Mouse (Mus musculus) effector memory CD4-positive, alpha-beta T cell, adult 5 months (primary cell): ENCODE measurements around the gene Gm45233. TPM values are rescaled to one million over a fixed set of nuclear protein-coding genes. Genes with fewer than 3 reads are reported as not detected.

Experiments
- polyA plus RNA-seq: library from polyadenylated mRNA; unstranded; fragments of 100-300 nt; shearing (Covaris generic); gene quantifications from one replicate; pipeline ENCODE4 v1.2.1, GENCODE M21; 2017

Gene Gm45233
- polyA plus RNA-seq: 0.50 TPM

DNA sequence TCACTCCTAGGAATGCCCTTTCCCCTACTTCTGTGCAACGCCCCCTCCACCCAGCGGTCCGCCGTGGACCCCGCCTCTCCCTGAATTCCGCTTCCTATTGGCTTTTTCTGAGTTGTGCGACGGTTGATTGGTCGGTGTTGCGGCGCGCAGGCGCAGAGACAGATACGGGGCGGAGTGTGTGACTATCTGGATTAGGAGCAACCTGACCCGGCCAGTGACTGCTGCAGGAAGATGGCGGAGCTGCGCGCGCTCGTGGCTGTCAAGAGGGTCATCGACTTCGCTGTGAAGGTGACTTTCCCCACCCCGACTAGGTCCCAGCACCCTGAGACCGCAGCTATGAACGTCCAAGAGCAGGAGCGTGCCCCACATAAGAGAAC lies at the start of gene Gm45233, which contains the start of gene Etfb:
Gm45233 (plus strand) TSS at position 212 of the 377 bp plus-strand sequence.
Etfb (plus strand) TSS at position 167 of the 377 bp plus-strand sequence.

DNA sequence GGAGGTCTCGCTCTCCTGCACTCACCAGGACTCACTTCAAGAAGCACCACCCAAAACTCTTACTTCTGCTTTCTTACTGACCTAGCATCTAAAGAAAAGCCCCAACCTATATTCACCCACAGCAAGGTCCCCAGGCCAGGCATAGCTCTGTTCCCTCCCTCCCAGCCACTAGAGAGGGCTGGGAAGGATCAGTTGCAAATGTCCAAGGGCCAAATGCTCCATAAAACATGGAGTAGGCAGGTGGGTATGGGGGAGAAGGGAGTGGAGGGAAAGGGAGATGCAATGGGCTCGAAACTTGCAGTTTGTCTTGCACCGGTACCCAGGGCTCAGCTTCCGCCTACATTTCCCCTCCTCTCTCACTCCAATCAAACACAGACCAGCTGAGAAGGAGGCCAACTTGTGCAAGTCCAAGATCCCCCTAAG lies 35.8 kb upstream of the Gm45233 start, which contains the start of gene Siglecg:
Siglecg (plus strand) TSS at position 74 of the 423 bp plus-strand sequence.

DNA sequence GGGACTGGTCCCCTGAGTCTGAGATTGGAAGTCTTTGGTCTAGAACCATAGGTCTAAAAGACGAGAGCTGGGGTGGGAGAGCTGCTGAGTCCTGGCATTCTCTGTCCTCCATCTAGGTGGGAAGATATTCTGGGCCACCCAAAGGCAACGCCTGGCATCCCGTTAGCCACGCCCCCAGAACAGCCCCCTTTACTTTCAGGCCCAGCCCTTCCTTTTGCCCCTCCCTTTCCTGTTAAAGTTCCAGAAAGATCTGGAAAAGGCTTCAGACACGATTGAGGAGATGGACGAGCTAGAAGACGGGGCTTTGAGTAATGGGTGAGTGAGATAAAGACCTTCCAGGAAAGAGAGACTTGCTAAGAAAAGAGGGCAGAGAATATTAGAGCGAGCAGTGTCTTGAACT lies 16.5 kb upstream of the Gm45233 start, which contains the start of gene Lim2:
Lim2 (plus strand) TSS at position 265 of the 400 bp plus-strand sequence.

DNA sequence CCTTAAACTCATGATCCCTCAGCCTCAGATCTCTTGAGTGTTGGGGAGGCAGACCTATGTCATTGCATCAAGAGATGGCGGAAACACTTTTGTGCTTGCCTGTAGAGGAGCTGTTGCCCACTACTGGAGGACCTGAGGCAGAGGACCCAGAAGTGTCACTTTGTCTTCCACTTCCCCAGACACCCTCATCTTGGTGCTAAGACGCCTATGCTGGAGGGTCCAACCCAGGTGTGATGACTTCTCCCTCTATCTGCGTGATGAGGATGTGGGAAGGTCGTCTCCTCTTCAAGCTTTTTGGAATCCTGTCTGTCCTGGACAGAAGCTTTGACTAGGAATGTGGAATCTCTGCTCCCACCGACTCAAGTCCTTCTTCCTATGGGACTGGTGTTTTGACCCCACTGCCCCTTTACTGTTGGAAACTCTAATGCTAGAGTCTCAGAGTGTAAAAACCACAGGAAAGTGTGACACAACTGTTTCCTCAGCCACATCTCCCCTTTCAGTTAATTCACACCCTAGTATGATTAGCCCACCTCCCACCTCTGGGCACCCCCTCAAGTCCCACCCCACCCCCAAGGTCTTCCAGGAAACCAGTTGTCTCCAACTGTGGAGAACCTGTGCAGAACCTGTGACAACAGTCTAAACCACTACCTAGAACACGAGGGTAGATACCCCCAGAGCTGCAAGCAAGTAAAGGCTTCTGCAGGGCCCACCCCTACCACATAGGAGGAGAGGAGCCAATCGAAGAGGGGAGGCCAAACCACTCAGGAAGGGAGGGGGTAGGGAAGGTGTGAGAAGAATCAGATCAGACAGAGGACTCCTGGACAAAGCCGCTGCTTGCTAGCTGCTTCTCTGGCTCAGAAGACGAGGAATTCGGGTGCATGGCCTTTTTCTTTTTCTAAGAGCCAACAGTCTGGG lies 7.3 kb upstream of the Gm45233 start, which contains the start of gene Nkg7:
Nkg7 (plus strand) TSS at position 733 of the 915 bp plus-strand sequence.

DNA sequence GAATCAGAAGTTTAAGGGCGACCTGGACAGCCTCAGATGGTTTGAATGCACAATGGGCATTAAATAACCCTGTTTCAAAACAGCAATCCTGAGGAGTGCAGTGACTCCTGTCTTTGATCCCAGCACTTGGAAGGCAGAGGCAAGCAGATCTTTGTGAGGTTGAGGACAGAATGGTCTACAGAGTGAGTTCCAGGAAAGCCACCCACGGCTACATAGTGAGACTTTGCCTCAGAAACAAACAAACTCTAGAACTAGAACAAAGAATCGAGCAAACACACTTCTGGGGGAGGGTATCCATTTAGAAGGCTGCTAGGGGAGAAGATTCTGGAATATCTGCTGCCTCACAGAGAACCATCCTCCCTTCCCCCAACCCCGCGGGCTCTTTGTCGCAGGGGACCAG lies 3.4 kb upstream of the Gm45233 start, which contains the start of gene Cldnd2:
Cldnd2 (plus strand) TSS at position 301 of the 400 bp plus-strand sequence.

DNA sequence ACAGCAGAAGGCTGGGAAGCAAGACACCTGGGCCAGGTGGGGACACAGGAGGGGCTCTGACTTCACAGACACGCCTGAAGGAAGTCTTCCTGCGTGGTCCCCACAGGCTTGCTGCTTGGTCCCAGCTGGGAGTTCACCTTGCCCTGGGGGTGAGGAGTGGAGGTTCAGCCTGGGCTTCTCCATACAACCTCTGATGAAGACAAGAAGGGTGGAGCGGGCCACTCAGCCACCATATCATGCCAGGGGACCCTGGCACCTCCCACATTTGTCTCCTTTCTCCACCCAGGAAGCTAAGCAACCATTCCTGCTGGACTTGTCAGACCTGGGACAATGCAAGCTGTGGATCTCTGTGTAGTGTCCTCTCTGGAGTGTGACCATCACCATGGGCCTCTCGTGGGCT lies 18.9 kb downstream of the Gm45233 start, which contains the start of gene Vsig10l:
Vsig10l (plus strand) TSS at position 301 of the 400 bp plus-strand sequence.

DNA sequence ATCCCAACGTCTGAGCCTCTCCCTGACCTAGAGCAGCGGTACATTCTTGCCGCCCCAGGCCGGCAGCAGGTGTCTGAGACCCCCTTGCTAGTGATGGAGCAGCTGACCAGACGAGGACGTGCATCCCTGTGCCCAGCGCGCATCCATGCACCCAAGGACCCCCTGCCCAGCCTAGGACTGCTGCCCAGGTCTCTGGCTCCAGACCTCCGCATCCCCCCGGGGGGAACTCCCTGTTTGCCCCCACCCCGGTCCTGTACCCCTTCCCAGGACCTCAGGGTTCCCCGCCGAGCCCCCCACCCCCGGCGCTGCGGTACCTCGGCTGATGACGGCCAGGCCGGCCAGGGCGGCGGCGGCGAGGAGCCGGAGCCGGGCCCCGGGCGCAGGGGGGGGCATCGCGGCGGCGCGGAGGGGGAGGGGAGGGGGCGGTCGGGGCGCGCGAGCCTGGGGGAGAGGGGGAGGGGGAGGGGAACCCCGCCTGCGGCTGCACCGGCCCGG lies 45.8 kb downstream of the Gm45233 start, which contains the start of gene Iglon5:
Iglon5 (minus strand) TSS at position 445 of the 495 bp plus-strand sequence.

Other genes starting within 250 kb of the Gm45233 start
- gene Zfp715, start 130.8 kb upstream of the Gm45233 start, polyA plus RNA-seq: 19.0 TPM
- gene Siglecf, start 92.8 kb upstream of the Gm45233 start, polyA plus RNA-seq: not detected
- not detected for gene Siglecg, start 35.9 kb upstream of the Gm45233 start, polyA plus RNA-seq
- gene Lim2, start 16.5 kb upstream of the Gm45233 start, polyA plus RNA-seq: not detected
- gene Nkg7, start 7.1 kb upstream of the Gm45233 start, polyA plus RNA-seq: 634 TPM
- not detected for gene Cldnd2, start 3.3 kb upstream of the Gm45233 start, polyA plus RNA-seq
- 73.5 TPM for gene Etfb, start within 50 bp of the Gm45233 start, polyA plus RNA-seq
- 3.8 TPM for gene Vsig10l, start 19.0 kb downstream of the Gm45233 start, polyA plus RNA-seq
- not detected for gene Iglon5, start 45.9 kb downstream of the Gm45233 start, polyA plus RNA-seq
- gene 4931406B18Rik, start 61.8 kb downstream of the Gm45233 start, polyA plus RNA-seq: not detected
- gene Cd33, start 100.3 kb downstream of the Gm45233 start, polyA plus RNA-seq: not detected
- gene Zfp658, start 118.1 kb downstream of the Gm45233 start, polyA plus RNA-seq: 2.3 TPM
- 4.0 TPM for gene Zfp719, start 135.5 kb downstream of the Gm45233 start, polyA plus RNA-seq
- not detected for gene Zfp819, start 163.0 kb downstream of the Gm45233 start, polyA plus RNA-seq
- gene Ceacam18, start 190.6 kb downstream of the Gm45233 start, polyA plus RNA-seq: not detected
- gene Siglece, start 216.0 kb downstream of the Gm45233 start, polyA plus RNA-seq: 0.34 TPM
- 4.2 TPM for gene Ctu1, start 227.9 kb downstream of the Gm45233 start, polyA plus RNA-seq
- not detected for gene Klk14, start 246.3 kb downstream of the Gm45233 start, polyA plus RNA-seq